Mouse (Mus musculus) neural tube, postnatal 0 days (tissue): Measurements from ENCODE around the gene Gmnc. TPM values are rescaled to one million over a fixed set of nuclear protein-coding genes. Genes with fewer than 3 reads are reported as not detected.

ENCODE experiments used
- polyA plus RNA-seq: library from polyadenylated mRNA; unstranded; fragments of >200 nt; fragmentation: Nextera tagmentation; extraction: Ambion mirVana; gene quantifications from 2 replicates; pipeline ENCODE4 v1.2.1, GENCODE M21; 2015

The Gmnc gene
- polyA plus RNA-seq: 1.5 and 1.7 TPM in 2 replicates

GRCm38 (mm10) chr16:26991477-26992300, at the start of gene Gmnc:
Gmnc (minus strand) TSS chr16:26991652.

